Comparison of ENCODE assay signal across 12 mouse cellular contexts in genomic region chr7:67754606-67755005, GRCm38 (mm10). TPM values are rescaled to one million over a fixed set of nuclear protein-coding genes. Genes with fewer than 3 reads are reported as not detected.
DNase-seq lines count a peak whose midpoint lies in the region.
"Had no signal": no experiment of that assay in that cellular context is flagged by ENCODE, and none has a peak within 500 bp of the region (broad histone marks: within the 10 kb centered on the region; RNA-seq: fewer than 3 reads in every experiment).

No protein-coding gene starts in this region.

- DNase-seq in gastrocnemius, adult 18-20 months (ENCODE audit: low spot score): peak; percentile 60
- DNase-seq in gastrocnemius, postnatal 10 days: no peak
- DNase-seq in urinary bladder, postnatal 25 days (ENCODE audit: low spot score): peak; percentile 17
- no peak for DNase-seq in urinary bladder, postnatal 4 days (ENCODE audit: low spot score in 2 of 2)
- peak; percentile 31 for DNase-seq in lung, postnatal 36 days
- no peak for DNase-seq in neural tube, embryonic 10.5 days (ENCODE audit: extremely low spot score, low spot score)
- DNase-seq in retina, embryonic 14.5 days (ENCODE audit: low spot score): no peak
- no peak for DNase-seq in adrenal gland, postnatal 4 days (ENCODE audit: low spot score in 2 of 2)
- DNase-seq: cerebellum, adult 2 months; kidney, postnatal 25 days; spleen, adult 18-20 months had no signal

RNA-seq across cellular contexts. Expression of gene Synm, which starts 4.9 kb away (rescaled TPM):
- 100 to 1,000 TPM; 384 to 452 TPM for total RNA-seq in gastrocnemius, adult 18-20 months (2021)
- total RNA-seq in gastrocnemius, postnatal 10 days (2021): 10 to 100 TPM; 78.3 to 80.3 TPM
- 1 to 10 TPM; 4.5 to 5.1 TPM for total RNA-seq in adrenal gland, postnatal 4 days (2021)
- total RNA-seq: CH12.LX had no signal

Comparison
In these comparisons a context has a peak if more than half of its experiments do, and no peak if none do; other contexts are left out.
1. DNase-seq: peak in gastrocnemius, adult 18-20 months (single experiment), urinary bladder, postnatal 25 days (single experiment) and lung, postnatal 36 days (single experiment); none in gastrocnemius, postnatal 10 days (single experiment), urinary bladder, postnatal 4 days (0 of 2), neural tube, embryonic 10.5 days (single experiment), retina, embryonic 14.5 days (single experiment) and adrenal gland, postnatal 4 days (0 of 2).
2. RNA of gene Synm, which starts 4.9 kb away (total RNA-seq): 384 to 452 TPM in gastrocnemius, adult 18-20 months and 78.3 to 80.3 TPM in gastrocnemius, postnatal 10 days; 4.5 to 5.1 TPM in adrenal gland, postnatal 4 days; every median in the first group is over 10 times any median in the second.